Mouse (Mus musculus): ENCODE measurements around the gene Zfp428.
A peak's percentile ranks its signal among the peaks of the same experiment; 100 is the strongest.

DNA sequence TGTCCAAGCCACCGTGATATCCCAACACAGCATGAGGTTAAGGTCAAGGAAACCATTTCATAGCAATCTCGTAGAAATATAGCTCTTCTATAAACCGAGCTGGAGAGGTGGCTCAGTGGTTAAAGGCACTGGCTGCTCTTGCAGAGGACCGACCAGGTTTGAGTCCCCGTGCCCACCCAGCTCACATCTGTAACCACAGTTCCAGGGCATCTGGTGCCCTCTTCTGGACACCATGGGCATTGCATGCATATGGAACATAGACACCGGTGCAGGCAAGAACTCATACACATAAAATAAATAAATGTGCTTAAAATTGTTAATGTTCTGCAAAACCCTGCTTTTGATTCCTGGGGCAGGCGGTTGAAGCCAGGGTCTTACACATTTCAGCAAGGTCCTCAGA lies 33.9 kb upstream of the Zfp428 start:
- TF ChIP-seq CTCF (IDR thresholded peaks at IDR 0.05; ENCODE audit: low read depth) (peak; percentile 52), EP300 (IDR thresholded peaks at IDR 0.05; ENCODE audit: low read depth) (no peak)

Measured in heart, postnatal 0 days (tissue).